Mouse (Mus musculus) C2C12 (cell line): ENCODE measurements around the gene Acad9. TPM values are rescaled to one million over a fixed set of nuclear protein-coding genes. Genes with fewer than 3 reads are reported as not detected.

Experiments
- H3K27me3 ChIP-seq: one replicate; pipeline ENCODE4 v1.6.1; 2011; ENCODE audit not compliant: control insufficient read depth, insufficient read depth, insufficient read length
- H3K36me3 ChIP-seq: one replicate; pipeline ENCODE4 v1.6.1; 2011; ENCODE audit not compliant: control insufficient read depth, insufficient read depth
- H3K4me3 ChIP-seq: one replicate; pipeline ENCODE4 v1.5.1; 2011; ENCODE audit warnings: mild to moderate bottlenecking, control low read depth; ENCODE audit not compliant: poor library complexity, insufficient read depth, severe bottlenecking
- H3K79me2 ChIP-seq: one replicate; pipeline ENCODE4 v1.6.1; 2011; ENCODE audit not compliant: control insufficient read depth, insufficient read depth
- H3K79me3 ChIP-seq: one replicate; pipeline ENCODE4 v1.6.1; 2011; ENCODE audit warnings: low read depth, control low read depth
- H3ac ChIP-seq: one replicate; pipeline ENCODE3; 2011; ENCODE audit warnings: low read depth; ENCODE audit not compliant: control insufficient read depth, insufficient read length
- CEBPB ChIP-seq: IDR thresholded peaks from one replicate; pipeline ENCODE4 v1.6.1; 2011; ENCODE audit warnings: low read depth, mild to moderate bottlenecking, control low read depth, moderate library complexity
- CTCF ChIP-seq: IDR thresholded peaks from one replicate; pipeline ENCODE4 v1.5.1; 2011; ENCODE audit not compliant: control insufficient read depth, insufficient read depth, insufficient read length
- FOSL1 ChIP-seq: IDR thresholded peaks from one replicate; pipeline ENCODE4 v1.8.0; 2011; ENCODE audit warnings: mild to moderate bottlenecking, low read length; ENCODE audit not compliant: poor library complexity, insufficient read depth, severe bottlenecking
- MAX ChIP-seq: IDR thresholded peaks from one replicate; pipeline ENCODE4 v1.6.1; 2011; ENCODE audit warnings: mild to moderate bottlenecking, control low read depth
- MYOD1 ChIP-seq: IDR thresholded peaks from one replicate; pipeline ENCODE4 v1.6.1; 2011; ENCODE audit warnings: low read depth; ENCODE audit not compliant: control insufficient read depth, insufficient read length
- MYOG ChIP-seq: IDR thresholded peaks from one replicate; pipeline ENCODE4 v1.6.1; 2011; ENCODE audit not compliant: control insufficient read depth, insufficient read length; ENCODE audit errors: extremely low read depth
- USF1 ChIP-seq: IDR thresholded peaks from one replicate; pipeline ENCODE4 v1.6.1; 2011; ENCODE audit warnings: low read depth, mild to moderate bottlenecking, control low read depth, moderate library complexity
- polyA plus RNA-seq: library from polyadenylated mRNA; unstranded; fragments of >200 nt; fragmentation: generic; extraction: Trizol; gene quantifications from one replicate; pipeline ENCODE4 v1.2.1, GENCODE M21; 2012; ENCODE audit warnings: missing spikeins

Gene Acad9
- polyA plus RNA-seq, 1 experiment, result 20.7 TPM

- Histone ChIP-seq H3K36me3 (no peaks in the 10 kb centered on the region), H3K79me3 (no peaks in the 10 kb centered on the region), H3K4me3 (no peak overlapping the region), H3ac (no peak overlapping the region), H3K27me3 (no peaks in the 10 kb centered on the region), H3K79me2 (no peaks in the 10 kb centered on the region)
- no peak for TF ChIP-seq MYOG
- TF ChIP-seq MAX, result no peak
- TF ChIP-seq USF1, result no peak
- no peak for TF ChIP-seq CTCF
- no peak for TF ChIP-seq MYOD1
- no peak for TF ChIP-seq FOSL1
- no peak for TF ChIP-seq CEBPB
Observed at GRCm38 (mm10) chr3:36045086-36045485, 20.7 kb upstream of the Acad9 start.

GRCm38 (mm10) chr3:36049106-36049505, 16.7 kb upstream of the Acad9 start:
- Histone ChIP-seq H3K79me2 (no peaks in the 10 kb centered on the region), H3K27me3 (peaks cover 7% of the 10 kb centered on the region), H3ac (no peak overlapping the region), H3K36me3 (no peaks in the 10 kb centered on the region), H3K79me3 (no peaks in the 10 kb centered on the region), H3K4me3 (no peak overlapping the region)
- TF ChIP-seq MYOG, result no peak
- TF ChIP-seq MYOD1, result no peak
- TF ChIP-seq CTCF, result no peak
- TF ChIP-seq MAX, result no peak
- no peak for TF ChIP-seq FOSL1
- no peak for TF ChIP-seq CEBPB
- no peak for TF ChIP-seq USF1

- no peak within 1 kb of the TSS for H3ac ChIP-seq
- peaks cover 16% of the 10 kb centered on the region for H3K27me3 ChIP-seq
- no peaks in the 10 kb centered on the region for H3K36me3 ChIP-seq
- no peak for TF ChIP-seq MYOD1
- no peaks in the 10 kb centered on the region for H3K79me2 ChIP-seq
- H3K4me3 ChIP-seq, result no peak within 1 kb of the TSS
- H3K79me3 ChIP-seq, result no peaks in the 10 kb centered on the region
Observed at GRCm38 (mm10) chr3:36053447-36053846, 12.3 kb upstream of the Acad9 start, which contains the start of gene Ccdc144b. Gene Ccdc144b, minus strand, starts transcription at chr3:36053547.

GRCm38 (mm10) chr3:36060096-36060850, 5.5 kb upstream of the Acad9 start:
- TF ChIP-seq CTCF (peak; percentile 35), FOSL1 (no peak)
- Histone ChIP-seq H3K79me3 (no peaks in the 10 kb centered on the region), H3K36me3 (no peaks in the 10 kb centered on the region), H3K79me2 (no peaks in the 10 kb centered on the region), H3K27me3 (peaks cover 2% of the 10 kb centered on the region), H3ac (no peak overlapping the region), H3K4me3 (no peak overlapping the region)

GRCm38 (mm10) chr3:36064592-36065061, 1.2 kb upstream of the Acad9 start:
- H3K36me3 ChIP-seq, result no peaks in the 10 kb centered on the region
- H3K79me2 ChIP-seq, result peaks cover 37% of the 10 kb centered on the region
- TF ChIP-seq MYOD1 (no peak), USF1 (no peak), MYOG (no peak), MAX (no peak), FOSL1 (no peak), CTCF (no peak), CEBPB (no peak)
- no peak overlapping the region for H3K4me3 ChIP-seq
- H3ac ChIP-seq, result no peak overlapping the region
- H3K79me3 ChIP-seq, result peaks cover 31% of the 10 kb centered on the region
- H3K27me3 ChIP-seq, result no peaks in the 10 kb centered on the region

- H3ac ChIP-seq, result no peak overlapping the region
- peak overlapping the region; percentile 71 for H3K4me3 ChIP-seq
- H3K27me3 ChIP-seq, result no peaks in the 10 kb centered on the region
- H3K79me3 ChIP-seq, result peaks cover 31% of the 10 kb centered on the region
- H3K79me2 ChIP-seq, result peaks cover 37% of the 10 kb centered on the region
- no peak for TF ChIP-seq CTCF
- no peaks in the 10 kb centered on the region for H3K36me3 ChIP-seq
Observed at GRCm38 (mm10) chr3:36065166-36065565, 613 bp upstream of the Acad9 start.
